Mouse (Mus musculus) bone marrow macrophage, adult 2 months (primary cell): ENCODE results near the gene Lyrm4. TPM values are rescaled to one million over a fixed set of nuclear protein-coding genes. Genes with fewer than 3 reads are reported as not detected.

ENCODE experiments used
- H3K27ac ChIP-seq: 2 replicates; pipeline ENCODE4 v1.5.1; 2012; ENCODE audit warnings: low read depth, low read length; ENCODE audit not compliant: insufficient read depth
- H3K4me1 ChIP-seq: 2 replicates; pipeline ENCODE4 v1.6.1; 2012; ENCODE audit warnings: low read length; ENCODE audit not compliant: control insufficient read depth, insufficient read depth
- H3K4me3 ChIP-seq: 2 replicates; pipeline ENCODE4 v1.5.1; 2012; ENCODE audit warnings: mild to moderate bottlenecking, low read length, moderate library complexity; ENCODE audit not compliant: insufficient read depth
- CTCF ChIP-seq: IDR thresholded peaks from 2 replicates; pipeline ENCODE4 v1.5.1; 2012; ENCODE audit warnings: low read depth, mild to moderate bottlenecking, low read length, moderate library complexity
- POLR2A ChIP-seq: IDR thresholded peaks from 2 replicates; pipeline ENCODE4 v1.6.1; 2012; ENCODE audit warnings: mild to moderate bottlenecking, low read depth, low read length, borderline replicate concordance
- polyA plus RNA-seq: library from polyadenylated mRNA; stranded (reverse); fragments of >200 nt; gene quantifications from 2 replicates; pipeline ENCODE4 v1.2.4, GENCODE M21; 2012; ENCODE audit not compliant: missing spikeins, insufficient read depth, insufficient read length

Gene Lyrm4
- polyA plus RNA-seq, 1 experiment, result 9.8 TPM

GRCm38 (mm10) chr13:36066676-36067075, 50.6 kb downstream of the Lyrm4 start:
- no peak overlapping the region for H3K4me3 ChIP-seq
- TF ChIP-seq POLR2A, result no peak
- TF ChIP-seq CTCF, result no peak
- peaks cover 4% of the 10 kb centered on the region; the same call in 1 of the 2 replicates for H3K4me1 ChIP-seq
- H3K27ac ChIP-seq, result no peak overlapping the region

- peaks cover 3% of the 10 kb centered on the region for H3K4me1 ChIP-seq
- no peak overlapping the region for H3K27ac ChIP-seq
- TF ChIP-seq POLR2A (no peak), CTCF (no peak)
- no peak overlapping the region for H3K4me3 ChIP-seq
Measured at GRCm38 (mm10) chr13:36057489-36057888, 59.8 kb downstream of the Lyrm4 start.

GRCm38 (mm10) chr13:36056925-36057324, 60.4 kb downstream of the Lyrm4 start:
- H3K4me3 ChIP-seq, result no peak overlapping the region
- no peak overlapping the region for H3K27ac ChIP-seq
- peaks cover 7% of the 10 kb centered on the region for H3K4me1 ChIP-seq
- TF ChIP-seq POLR2A (no peak), CTCF (no peak)

GRCm38 (mm10) chr13:36056509-36056908, 60.8 kb downstream of the Lyrm4 start:
- peaks cover 7% of the 10 kb centered on the region for H3K4me1 ChIP-seq
- H3K27ac ChIP-seq, result no peak overlapping the region
- no peak for TF ChIP-seq POLR2A
- TF ChIP-seq CTCF, result no peak
- no peak overlapping the region for H3K4me3 ChIP-seq

- Histone ChIP-seq H3K4me3 (no peak overlapping the region), H3K27ac (no peak overlapping the region), H3K4me1 (no peaks in the 10 kb centered on the region)
- TF ChIP-seq CTCF (no peak), POLR2A (no peak)
Measured at GRCm38 (mm10) chr13:36035528-36035927, 81.8 kb downstream of the Lyrm4 start.

GRCm38 (mm10) chr13:36031959-36032358, 85.4 kb downstream of the Lyrm4 start:
- peaks cover 13% of the 10 kb centered on the region for H3K4me1 ChIP-seq
- H3K27ac ChIP-seq, result no peak overlapping the region
- no peak overlapping the region for H3K4me3 ChIP-seq
- TF ChIP-seq CTCF (no peak), POLR2A (no peak)

GRCm38 (mm10) chr13:36019309-36020274, 97.7 kb downstream of the Lyrm4 start:
- H3K4me3 ChIP-seq, result no peak overlapping the region
- TF ChIP-seq CTCF (no peak), POLR2A (no peak)
- no peak overlapping the region for H3K27ac ChIP-seq
- H3K4me1 ChIP-seq, result 0 out of 2 replicates have a peak, but pooled peaks cover 3% of the 10 kb centered on the region

GRCm38 (mm10) chr13:36018017-36018416, 99.3 kb downstream of the Lyrm4 start:
- Histone ChIP-seq H3K4me1 (no peaks in the 10 kb centered on the region), H3K4me3 (no peak overlapping the region), H3K27ac (no peak overlapping the region)
- TF ChIP-seq CTCF (no peak), POLR2A (no peak)

- H3K4me3 ChIP-seq, result no peak overlapping the region
- no peak for TF ChIP-seq POLR2A
- TF ChIP-seq CTCF, result no peak
- no peak overlapping the region for H3K27ac ChIP-seq
- no peaks in the 10 kb centered on the region for H3K4me1 ChIP-seq
Measured at GRCm38 (mm10) chr13:36015636-36016035, 101.7 kb downstream of the Lyrm4 start.

- Histone ChIP-seq H3K4me1 (no peaks in the 10 kb centered on the region), H3K27ac (no peak overlapping the region), H3K4me3 (no peak overlapping the region)
- TF ChIP-seq CTCF (no peak), POLR2A (no peak)
Measured at GRCm38 (mm10) chr13:36009981-36010380, 107.3 kb downstream of the Lyrm4 start.
